12 mouse cellular contexts compared by ENCODE assay signal in the genomic region with DNA sequence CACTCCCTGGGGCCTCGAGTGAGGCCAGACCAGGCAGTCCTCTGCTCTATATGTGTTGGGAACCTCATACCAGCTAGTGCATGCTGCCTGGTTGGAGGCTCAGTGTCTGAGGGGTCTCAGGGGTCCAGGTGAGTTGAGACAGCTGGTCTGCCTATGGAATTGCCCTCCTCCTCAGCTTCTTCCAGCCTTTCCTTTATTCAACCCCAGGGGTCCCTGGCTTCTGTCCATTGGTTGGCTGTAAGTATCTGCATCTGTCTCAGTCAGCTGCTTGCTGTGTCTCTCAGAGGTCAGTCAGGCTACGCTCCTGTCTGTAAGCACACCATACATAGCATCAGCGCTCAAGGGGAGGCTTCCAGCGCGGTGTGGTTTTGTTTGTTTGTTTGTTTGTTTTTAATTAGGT.
"Had no signal": no experiment of that assay in that cellular context is flagged by ENCODE, and none has a peak within 500 bp of the region (broad histone marks: within the 10 kb centered on the region; RNA-seq: fewer than 3 reads in every experiment).

No protein-coding gene starts in this region.

- DNase-seq: gastrocnemius, adult 2 months; gastrocnemius, postnatal 10 days; gastrocnemius, postnatal 25 days; heart, adult 2 months; heart, postnatal 4 days; kidney, adult 18-20 months; kidney, adult 8-10 months; kidney, postnatal 10 days; kidney, postnatal 25 days; kidney, postnatal 4 days; liver; liver, embryonic 13.5 days had no signal
